Mouse (Mus musculus) testis, postnatal 14 days (tissue): ENCODE results near the gene Capn7.

Experiments
- DNase-seq: peaks from one replicate; pipeline ENCODE4 v3.0.0; 2021; ENCODE audit warnings: low spot score

The Capn7 gene

DNA sequence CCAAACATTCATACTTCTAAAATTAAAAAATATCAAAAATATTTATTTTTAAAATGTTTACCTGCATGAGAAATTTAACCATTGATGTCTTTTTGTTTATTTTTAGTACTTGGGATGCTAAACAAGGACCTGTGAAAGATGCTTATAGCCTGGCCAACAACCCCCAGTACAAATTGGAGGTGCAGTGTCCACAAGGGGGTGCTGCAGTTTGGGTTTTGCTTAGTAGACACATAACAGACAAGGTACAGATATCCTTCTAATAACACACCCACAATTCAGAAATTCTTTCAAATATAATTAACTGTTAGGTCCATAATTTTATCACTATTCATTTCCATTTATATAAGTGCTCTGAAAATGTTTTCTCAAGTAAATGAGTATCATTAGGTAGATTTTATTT, 28.9 kb downstream of the Capn7 start:
- no peak for DNase-seq

DNA sequence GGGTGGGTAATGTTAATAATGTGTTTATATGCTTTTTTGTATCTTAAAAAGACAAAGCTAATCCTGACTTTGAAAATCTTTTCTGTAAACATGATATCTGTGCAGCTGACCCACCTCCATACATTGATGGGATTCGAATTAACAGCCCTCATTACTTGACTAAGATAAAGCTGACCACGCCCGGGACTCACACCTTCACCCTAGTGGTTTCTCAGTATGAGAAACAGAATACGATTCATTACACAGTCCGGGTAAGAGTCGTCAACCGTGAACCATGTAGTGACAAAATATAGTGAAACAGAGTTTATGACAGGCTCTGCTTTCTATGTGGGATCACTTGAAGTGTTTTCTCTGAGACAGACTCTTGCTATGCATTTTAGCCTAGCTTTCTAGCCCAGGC, 31.5 kb downstream of the Capn7 start:
- no peak for DNase-seq

DNA sequence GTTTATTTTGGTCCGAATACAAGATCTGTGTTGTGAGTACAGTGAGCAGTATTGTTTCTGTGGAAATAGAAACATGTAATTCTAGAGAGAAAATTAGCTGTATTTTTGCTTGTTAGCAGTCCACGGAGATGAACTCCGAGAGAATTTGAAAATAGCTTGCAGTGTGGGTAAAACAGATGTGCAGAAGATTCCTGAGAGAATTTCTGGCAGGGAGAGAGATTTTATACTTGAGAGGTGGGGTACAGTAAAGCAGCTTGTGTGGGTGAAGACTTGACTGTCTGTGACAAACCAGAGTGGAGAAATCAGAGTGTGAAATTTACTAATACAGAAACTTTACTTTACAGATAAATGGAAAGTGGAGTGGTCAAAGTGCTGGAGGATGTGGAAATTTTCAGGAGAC, 32.9 kb downstream of the Capn7 start:
- DNase-seq = no peak

DNA sequence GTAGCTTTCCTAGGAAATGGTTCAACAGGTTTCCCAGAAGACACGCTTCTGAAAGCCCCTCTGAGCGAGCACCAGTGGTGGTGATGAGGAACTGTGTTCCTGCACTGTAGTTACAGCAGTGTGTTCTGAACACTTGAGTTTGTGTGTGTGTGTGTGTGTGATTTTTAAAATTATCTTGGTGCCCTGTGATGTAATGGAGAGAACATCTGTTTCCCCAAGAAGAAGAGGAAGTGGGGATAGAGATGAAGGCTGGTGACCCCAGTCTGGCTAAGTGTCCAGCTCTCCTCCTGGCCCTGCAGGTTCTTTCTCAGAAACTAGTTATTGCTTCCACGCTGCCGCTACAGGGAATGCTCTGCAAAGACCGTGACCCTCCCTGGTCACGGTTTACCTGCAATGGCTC, 38.0 kb downstream of the Capn7 start:
- no peak for DNase-seq

DNA sequence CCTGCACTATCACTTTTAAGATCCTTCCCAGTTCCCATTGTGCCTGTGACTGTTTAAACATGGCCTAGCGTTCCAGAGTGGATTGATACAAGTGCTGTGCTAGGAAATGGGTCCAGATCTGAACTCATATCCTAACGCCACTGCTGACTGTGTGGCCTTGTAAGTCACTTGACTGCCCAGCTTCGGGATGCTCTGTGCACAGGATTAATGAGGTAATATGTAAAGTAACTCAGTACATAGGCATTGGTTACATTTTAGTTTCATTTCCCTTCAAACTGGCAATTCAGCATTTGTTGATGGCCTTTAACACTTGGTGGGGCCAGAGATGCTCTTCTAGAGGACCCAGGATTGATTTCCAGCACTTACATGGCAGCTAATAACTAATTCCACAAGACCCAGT, 39.9 kb downstream of the Capn7 start:
- DNase-seq = no peak

DNA sequence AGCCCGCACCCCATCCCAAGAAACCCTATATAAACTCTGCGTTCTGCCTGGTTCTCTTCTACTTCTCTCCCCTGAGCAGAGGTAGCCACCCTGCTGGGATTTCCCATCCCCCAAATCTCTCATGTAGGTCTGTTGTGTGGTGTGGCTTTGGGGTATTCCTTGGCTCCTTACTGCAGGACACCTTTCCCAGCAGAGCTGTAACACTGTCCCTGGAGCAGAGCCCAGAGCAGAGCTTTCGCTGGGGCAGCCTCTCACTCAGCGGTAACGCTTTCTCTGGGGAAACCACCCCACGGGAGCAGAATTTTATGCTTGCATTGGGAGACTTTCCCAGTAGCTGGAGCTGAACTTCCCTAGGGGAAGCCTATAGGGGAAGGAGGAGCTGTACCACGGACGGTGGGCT, 45.8 kb downstream of the Capn7 start:
- DNase-seq = no peak

DNA sequence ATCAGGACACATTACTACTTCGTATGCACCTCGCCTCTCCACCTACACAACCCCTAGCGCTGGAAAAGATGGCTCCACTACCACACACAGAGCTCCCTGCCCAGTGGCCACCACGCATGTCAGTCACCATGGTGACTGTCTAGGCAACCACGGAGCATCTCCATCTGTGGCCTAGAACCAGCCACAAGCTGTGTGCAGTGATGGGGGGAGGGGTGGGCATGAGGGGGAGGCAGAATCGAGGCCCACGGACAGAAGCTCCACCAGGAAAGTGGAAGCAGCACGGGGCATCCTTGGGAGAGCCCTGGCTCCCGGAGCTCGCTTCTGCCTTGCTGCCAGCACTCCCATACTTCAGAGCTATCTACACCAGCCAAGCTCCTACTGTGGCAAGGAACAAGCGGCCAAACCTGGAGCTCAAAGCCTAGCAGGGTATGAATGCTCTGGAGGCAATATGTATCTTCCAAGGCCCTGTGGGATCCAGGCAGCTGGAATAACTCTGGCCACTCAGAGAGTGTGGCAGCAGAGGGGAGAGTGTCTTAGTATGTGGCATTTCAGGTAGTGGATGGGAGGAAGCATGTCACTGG, 47.1 kb downstream of the Capn7 start:
- DNase-seq = no peak

DNA sequence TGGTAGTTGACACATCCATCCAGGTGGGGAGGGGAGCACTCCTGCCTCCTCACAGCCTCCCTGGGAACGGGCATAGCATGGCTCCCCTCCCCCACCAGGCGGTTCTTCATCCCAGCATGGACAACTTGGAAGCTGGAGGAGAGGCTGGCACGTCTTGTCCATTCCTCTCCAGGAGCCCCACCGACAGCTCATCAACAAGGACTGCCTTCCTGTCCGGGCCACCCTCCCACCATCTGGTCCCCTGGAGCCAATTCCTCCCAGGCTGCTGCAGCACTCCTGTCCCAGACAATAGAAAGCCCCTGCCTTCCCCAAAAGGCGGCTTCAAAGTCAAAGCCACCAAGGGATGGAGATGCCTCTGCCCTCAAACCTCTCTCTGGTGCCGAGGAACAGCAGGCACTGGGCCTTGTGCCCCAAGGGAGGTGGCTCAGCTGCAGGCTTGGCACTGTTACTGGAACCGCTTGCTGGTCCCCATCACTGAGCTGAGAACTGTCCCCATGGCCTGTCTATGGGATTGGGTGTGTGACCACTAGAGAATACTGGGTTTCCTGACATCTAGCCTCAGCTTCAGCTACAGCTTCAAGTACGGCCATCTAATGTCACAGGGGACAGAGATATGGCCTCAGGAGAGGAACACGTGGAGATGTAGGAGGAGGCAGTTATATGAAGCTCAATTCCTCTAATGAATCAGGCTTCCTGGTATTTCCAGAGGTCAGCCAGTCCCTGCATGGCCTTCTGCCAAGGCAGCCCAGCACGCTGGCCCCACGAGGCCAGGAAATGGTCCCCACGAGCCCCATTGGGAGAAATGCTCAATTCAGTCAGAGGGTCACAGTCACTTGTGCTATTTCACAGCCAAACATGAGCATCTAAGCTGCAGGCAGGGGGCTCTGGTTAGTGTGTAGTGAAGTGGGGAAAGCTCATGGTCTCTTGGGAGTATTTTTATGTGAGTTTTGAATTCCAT, 48.2 kb downstream of the Capn7 start:
- DNase-seq = no peak

DNA sequence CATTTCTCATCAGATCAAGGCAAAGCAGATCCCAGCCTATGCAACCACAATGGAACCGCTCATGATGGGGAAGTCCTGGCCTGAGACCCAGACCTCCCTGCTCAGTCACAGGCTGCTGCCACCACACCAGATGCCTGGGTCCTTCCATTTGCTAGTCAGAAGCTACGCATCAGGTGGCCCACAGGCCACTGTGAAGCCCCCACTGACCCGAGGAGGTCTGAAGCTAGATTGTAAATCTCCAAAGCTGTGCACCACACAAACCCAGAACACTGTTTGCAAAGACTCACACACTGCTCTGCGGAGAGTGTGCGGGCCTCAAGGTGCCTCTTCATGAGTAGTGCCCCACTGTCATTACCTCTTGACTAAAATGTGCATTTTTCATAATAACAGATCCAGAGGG, 49.0 kb downstream of the Capn7 start:
- DNase-seq = no peak

DNA sequence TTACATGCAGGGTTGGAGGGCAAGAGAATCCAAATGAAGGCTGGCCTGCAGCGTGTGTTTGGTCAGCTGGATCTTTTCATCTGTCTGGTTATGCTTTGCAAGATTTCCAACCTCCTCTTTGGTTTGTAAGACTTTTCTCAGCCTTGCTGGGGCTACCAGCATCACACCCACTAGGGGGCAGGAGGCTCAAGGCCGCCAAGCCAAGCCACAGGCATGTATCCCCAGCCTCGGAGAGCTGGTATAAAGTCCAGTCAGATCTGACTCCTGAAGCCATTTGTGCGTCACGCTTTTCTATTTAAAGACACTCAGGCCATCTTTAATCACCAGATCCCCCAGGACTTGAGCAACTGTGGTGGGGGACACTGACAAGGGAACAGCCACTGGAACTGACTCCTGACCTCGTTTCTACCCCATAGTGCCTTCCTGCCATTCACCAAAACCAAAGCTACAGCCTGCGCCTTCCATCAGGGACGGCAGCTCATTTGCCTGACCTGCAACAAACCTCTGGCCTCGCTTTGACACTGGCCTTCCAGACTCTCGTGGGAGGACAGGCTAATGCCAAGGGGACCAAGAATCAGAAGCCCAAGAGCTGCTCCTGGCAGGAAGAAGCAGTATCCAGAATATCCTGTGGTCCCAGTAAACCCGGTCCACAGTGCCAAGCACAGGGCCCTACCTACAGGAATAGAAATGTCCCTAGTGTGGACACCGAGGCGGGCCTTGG, 49.7 kb downstream of the Capn7 start:
- peak; percentile 55 for DNase-seq

DNA sequence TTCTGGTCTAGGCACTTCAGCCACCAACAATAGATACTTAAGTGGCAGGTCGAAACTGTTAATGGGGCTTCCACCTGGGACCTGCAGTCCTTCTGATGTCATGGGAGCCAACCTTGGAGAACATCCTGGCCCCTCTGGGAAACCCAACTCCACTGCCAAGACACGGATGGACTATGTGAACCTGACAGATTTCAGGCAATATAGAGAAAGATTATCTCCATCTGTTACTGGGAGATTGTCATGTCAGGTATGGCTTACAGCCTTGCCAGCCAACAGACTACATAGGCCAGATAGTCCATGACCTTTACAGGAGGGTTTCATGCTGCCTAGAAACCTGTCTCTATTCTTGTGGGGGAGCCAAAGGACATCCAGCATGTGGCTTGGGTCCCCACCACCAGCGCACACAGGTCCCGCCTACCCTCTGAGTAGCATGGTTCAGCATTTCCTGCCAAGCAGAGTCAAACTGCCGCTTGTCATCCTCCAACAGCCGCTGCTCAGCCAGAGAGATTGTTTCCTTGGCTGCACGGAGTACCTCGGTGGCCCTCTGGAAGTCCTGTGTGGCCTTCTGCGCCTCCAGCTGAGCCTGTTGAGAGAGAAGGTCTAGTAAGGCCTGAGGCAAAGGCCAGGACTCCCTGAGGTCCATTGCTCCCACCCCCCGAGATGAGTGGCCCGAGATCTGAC, 51.0 kb downstream of the Capn7 start:
- DNase-seq = no peak

DNA sequence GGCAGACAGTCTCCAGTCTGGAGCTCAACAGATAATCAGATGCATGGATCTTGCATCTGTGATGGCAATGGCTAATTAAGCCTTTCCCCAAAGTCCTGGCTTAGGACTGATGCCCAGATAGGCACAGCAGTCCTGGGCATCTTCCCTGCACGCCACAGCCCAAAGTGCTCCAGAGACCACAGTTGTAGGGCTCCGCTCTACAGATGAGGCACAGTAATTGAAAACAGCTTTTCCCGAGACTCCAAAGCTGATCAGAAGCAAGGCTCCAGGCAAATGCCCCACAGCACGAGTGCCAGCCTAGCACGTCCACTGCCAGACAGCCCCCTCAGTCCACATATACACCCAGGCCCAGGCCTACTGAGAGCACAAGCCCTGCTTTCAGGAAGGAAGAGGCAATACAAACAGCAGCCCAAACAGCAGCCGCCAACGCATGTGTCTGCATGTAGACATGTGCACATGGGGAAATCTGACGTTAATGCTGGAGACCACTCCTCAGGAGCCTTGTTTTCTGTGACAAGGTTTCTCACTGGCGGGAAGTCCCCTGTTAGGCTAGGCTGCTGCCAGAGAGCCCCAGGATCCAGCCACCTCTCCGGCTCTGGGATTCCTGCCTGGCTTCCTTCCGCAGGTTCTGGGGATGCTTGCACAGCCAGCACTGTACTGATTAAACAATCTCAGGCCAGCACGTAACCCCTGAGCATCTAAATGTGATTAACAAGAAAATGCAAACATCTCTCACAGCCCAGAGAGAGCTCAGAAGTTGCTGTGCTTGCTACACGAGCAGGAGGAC, 51.8 kb downstream of the Capn7 start:
- DNase-seq = no peak

DNA sequence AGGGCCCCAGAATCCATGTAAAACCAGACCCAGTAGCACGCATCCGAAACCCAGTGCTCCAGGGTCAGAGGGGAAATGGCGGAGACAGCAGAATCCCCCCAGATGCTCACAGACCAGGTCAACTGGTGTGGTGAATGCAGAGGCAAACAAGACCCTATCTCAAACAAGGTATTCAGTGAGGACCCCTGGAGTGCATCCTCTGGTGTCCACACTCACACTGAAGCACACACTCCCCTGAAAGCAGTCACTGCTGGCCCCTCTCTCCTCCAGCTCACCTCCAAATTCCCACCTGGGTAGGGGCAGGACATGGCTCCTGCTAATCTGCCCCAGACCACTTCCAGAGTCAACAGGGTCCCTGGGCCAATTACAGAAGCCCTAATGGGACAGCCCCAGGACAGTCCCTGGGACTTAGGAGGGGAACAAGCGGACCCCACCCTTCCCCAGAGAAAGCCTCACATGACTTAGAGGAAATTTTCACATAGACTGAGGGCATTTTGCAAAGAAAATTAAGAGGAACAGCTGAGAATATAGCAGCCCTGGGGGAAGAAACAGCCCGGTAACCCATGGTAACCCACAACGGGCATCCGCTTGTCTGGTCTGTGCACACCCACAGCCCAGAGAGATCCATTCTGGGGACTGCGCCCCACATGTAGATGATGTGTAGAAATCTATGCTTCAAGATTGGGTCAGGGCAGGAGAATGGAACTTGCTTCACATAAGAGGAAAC, 53.1 kb downstream of the Capn7 start:
- DNase-seq = no peak

DNA sequence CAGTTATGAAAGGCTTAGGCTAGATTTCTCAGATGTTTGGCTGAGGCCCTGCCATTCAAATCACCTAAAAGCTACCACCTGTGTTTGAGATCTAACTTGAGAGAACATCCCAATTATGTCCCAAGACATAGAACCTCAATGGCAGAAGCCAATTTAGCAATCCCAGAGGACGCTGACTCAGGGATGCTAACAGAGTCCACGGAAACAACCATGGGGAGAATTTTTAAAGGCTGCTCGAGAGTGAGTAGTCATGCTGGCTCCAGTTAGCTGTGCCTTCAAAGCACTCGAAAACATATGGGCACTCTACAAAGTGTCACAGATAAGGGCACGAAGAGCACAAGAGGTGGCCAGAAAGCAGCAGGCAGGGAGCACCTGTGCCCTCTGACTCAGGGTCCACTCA, 55.9 kb downstream of the Capn7 start:
- no peak for DNase-seq

DNA sequence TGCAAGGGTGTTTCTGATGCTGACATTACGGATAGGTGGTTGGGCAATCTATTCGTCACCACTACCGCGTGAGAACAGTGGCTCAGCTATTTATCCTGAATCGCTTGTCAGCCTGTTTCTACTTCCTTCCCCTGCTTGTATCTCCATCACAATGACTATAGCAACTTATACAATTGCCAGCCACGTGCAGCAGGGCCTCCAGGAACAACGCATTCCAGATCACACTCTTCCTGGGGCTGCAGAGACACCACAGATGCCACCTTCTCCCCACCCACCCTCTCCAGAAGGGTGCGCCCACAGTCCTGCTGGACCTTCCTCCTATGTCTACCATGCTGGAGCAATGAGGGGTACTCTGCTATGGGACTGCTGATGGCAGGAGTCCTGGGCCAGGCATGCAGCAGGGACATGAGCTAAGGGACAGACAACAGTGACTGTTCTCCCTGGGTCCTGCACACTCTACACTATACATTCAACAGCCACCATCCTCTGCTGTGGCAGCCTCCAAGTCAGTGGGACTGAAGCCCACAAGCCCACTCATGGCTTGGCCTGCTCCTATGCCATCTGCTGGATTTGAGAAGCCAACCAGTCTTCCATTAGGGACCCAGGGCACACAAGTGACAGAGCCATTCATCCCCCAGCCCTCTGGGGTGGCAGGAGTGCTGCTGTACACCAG, 56.6 kb downstream of the Capn7 start:
- DNase-seq = no peak

DNA sequence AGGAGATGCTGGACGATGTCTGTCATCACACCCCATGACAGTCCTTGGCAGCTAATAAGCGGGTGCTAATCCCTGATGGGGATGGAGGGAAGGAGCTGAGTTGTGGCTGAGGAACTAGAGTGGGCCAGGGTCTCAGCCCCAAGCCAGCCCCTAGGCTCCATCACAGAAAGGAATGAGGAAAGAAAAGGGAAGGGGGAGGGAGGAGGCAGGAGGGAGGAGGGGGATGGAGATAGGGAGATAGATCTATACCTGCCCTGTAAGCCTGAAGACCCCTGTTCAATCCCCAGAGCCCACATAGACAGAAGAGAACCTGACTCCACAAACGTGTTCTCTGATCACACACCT, 57.1 kb downstream of the Capn7 start:
- DNase-seq = no peak

DNA sequence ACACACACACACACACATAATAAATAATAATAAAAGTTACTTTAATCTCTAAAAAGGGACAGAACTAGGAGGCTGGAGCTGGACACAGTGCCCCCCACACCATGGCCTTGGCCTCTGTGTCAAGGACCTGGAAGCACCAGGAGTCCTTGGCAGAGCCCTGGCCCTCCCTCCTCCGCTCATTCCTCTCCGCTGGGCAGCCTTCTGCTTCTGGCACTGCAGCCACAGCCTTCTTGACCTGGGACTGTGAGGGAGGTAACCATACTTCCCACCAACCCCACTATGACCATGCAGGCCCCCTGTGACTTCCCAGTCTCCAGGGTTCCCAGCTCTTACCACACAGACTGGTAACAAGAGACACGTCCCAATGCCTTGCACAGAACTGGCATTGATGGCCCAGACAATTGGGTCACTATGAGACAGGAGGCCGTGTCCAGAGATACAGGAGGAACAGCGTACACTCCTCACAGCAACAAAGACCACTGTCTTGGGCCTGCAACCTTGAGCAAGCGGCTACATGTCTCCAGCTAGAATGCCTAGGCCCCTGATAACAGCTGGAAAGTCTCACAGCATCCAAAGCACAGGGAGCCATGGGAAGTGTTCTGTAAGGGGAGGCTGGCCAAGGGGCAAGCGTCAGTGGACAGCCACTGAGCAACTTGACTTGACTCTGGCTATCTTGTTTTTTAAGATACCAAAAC, 57.6 kb downstream of the Capn7 start:
- peak; percentile 88 for DNase-seq

DNA sequence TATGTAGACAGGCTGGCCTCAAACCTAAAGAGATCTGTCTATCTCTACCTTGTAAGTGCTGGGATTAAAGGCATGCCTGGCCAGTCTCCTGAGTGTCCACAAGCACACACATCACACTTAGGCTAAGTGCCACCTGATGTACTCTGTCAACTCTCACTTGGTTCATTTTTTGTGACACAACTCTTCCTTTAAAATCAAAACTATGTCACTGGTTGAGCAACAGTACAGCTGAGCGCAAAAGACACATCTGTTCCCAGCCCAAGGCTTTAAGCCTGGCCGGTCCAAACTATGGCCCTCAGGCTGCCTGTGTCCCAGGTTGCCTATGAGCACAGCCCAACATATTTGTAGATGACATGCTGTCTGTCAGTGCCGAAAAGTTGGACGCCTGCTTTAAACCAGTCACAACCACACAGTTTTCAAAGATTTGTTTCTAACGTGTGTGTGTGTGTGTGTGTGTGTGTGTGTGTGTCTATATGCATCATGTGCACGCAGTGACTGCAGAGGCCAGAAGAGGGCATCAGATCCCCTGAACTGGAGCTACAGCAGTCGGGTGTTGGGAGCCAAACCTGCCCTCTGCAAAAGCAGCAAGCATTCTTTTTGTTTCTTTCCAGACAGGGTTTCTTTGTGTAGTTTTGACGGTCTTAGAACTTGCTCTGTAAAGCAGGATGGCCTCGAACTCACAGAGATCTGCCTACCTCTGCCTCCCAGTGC, 58.5 kb downstream of the Capn7 start:
- no peak for DNase-seq

DNA sequence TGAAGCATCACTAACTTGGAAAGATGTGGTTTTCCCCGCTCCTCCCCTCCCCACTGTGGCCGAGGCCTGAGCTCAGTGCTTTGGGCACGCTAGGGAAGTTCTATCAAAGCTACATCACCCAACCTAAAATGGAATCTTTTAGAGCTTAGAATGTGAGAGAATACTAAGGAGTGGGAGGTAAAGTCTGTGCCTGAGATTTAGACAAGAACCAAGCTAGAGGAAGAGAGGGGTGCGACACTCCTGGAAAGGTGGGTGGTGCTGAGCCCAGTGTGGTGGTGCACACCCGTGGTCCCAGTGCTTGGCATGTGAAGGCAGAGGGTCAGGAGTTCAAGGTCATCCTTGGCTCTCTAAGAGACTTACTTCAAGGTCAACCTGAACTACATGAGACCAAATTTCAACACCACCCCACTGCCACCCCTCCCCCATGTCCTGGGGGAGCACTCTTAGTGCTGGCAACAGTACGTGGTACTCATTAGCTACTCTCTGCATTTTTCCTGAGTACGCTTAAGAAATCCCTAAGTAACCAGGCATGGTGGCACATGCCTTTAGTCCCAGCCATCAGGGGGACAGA, 59.3 kb downstream of the Capn7 start:
- peak; percentile 33 for DNase-seq
